Mouse (Mus musculus) lung, embryonic 15.5 days (tissue): Measurements from ENCODE around the gene Gm7697. TPM values are rescaled to one million over a fixed set of nuclear protein-coding genes. Genes with fewer than 3 reads are reported as not detected.
"Not testable (repeated sequence)": the region's sequence is repeated elsewhere in the genome, so short reads cannot be mapped to it uniquely, and the experiment has no call there.

Source experiments
- ATAC-seq: fragments of 200-750 bp; cut with Nextera tagmentation; 2 replicates; pipeline ENCODE4 v1.8.0; 2017; ENCODE audit warnings: moderate number of reproducible peaks, borderline replicate concordance; ENCODE audit not compliant: low FRiP score, low TSS enrichment; ENCODE audit errors: extremely low read depth
- H3K27ac ChIP-seq: fragments of 300-500 bp; sonication (generic); 2 replicates; pipeline ENCODE4 v1.5.1; 2015; ENCODE audit warnings: moderate library complexity, mild to moderate bottlenecking, inconsistent platforms
- H3K27me3 ChIP-seq: fragments of 300-500 bp; sonication (generic); 2 replicates; pipeline ENCODE4 v1.6.1; 2015; ENCODE audit warnings: inconsistent platforms
- H3K36me3 ChIP-seq: fragments of 300-500 bp; sonication (generic); 2 replicates; pipeline ENCODE4 v1.6.1; 2015; ENCODE audit warnings: inconsistent platforms
- H3K4me1 ChIP-seq: fragments of 300-500 bp; sonication (generic); 2 replicates; pipeline ENCODE4 v1.6.1; 2015; ENCODE audit warnings: inconsistent platforms
- H3K4me2 ChIP-seq: fragments of 300-500 bp; sonication (generic); 2 replicates; pipeline ENCODE4 v1.6.1; 2015; ENCODE audit warnings: inconsistent platforms, mild to moderate bottlenecking, moderate library complexity
- H3K4me3 ChIP-seq: fragments of 300-500 bp; sonication (generic); 2 replicates; pipeline ENCODE4 v1.5.1; 2015; ENCODE audit warnings: mild to moderate bottlenecking, inconsistent platforms
- H3K9ac ChIP-seq: fragments of 300-500 bp; sonication (generic); 2 replicates; pipeline ENCODE4 v1.6.1; 2015; ENCODE audit warnings: inconsistent platforms
- H3K9me3 ChIP-seq: fragments of 300-500 bp; sonication (generic); 2 replicates; pipeline ENCODE4 v1.6.1; 2016; ENCODE audit warnings: inconsistent platforms
- WGBS: fragments of 180-500 bp; shearing (Covaris S2); methylation state at CpG from one replicate; pipeline ENCODE4 v1.1.7; 2015; 5-methylcytosine and 5-hydroxymethylcytosine counted together
- polyA plus RNA-seq: library from polyadenylated mRNA; unstranded; fragments of >200 nt; fragmentation: Nextera tagmentation; extraction: Ambion mirVana; gene quantifications from 2 replicates; pipeline ENCODE4 v1.2.1, GENCODE M21; 2015

Gene Gm7697
- not detected in 2 replicates for polyA plus RNA-seq

GRCm38 (mm10) chr8:69522876-69523275, at the start of gene Gm7697:
Gene Gm7697 (minus strand): TSS chr8:69522976.
- H3K4me1 ChIP-seq, H3K9me3 ChIP-seq, H3K27ac ChIP-seq, H3K36me3 ChIP-seq, H3K27me3 ChIP-seq, H3K4me3 ChIP-seq, H3K4me2 ChIP-seq, H3K9ac ChIP-seq, ATAC-seq: not testable (repeated sequence)
- WGBS = 80% methylated on average over 2 of the region's 3 CpGs

DNA sequence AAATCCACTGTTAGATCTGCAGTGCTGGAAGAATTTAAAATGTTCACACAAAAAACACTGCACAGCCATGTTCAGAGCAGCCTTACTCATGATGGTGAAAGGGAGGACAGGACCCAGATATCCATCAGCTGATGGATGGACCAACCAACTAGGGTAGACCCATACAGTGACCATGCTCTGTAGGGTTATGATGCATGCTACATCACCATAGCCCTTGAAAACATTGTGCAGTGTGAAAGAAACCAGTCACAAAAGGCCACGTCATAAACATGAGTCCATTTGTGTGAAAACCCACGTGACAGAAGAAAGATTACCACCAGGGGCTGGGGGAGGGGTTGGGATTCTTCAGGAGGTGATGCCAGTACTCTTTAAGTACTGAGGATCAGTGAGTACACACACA, 28.5 kb upstream of the Gm7697 start:
- not testable (repeated sequence) for H3K27ac ChIP-seq, H3K4me2 ChIP-seq, ATAC-seq, H3K27me3 ChIP-seq, H3K9ac ChIP-seq, H3K4me1 ChIP-seq, H3K4me3 ChIP-seq, H3K9me3 ChIP-seq, H3K36me3 ChIP-seq
- WGBS = 47% methylated on average over 2 of the region's 2 CpGs

DNA sequence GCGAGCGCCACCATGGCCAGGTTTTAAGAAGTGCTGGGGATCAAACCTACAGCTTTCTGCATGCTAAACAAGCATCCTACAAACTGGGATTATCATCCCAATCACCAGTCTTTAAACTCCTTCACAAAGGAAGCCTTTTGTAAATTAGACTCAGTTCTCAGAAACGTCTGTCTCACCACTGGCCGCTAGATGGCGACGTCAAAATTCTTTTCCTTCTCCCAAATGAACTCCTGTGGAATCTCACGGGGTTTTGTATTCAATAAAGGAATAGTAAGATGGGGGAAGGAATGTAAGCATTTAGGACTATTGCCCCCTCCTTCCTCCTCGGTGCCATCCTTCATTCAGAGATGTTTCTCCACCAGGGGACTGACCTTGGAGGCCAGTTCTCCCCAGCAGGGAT, 26.8 kb upstream of the Gm7697 start:
- not testable (repeated sequence) for H3K4me3 ChIP-seq, H3K27me3 ChIP-seq, H3K9me3 ChIP-seq, H3K36me3 ChIP-seq, H3K4me1 ChIP-seq, H3K4me2 ChIP-seq, ATAC-seq, H3K9ac ChIP-seq, H3K27ac ChIP-seq
- 13% methylated on average over 8 of the region's 8 CpGs for WGBS

GRCm38 (mm10) chr8:69548114-69548513, 25.3 kb upstream of the Gm7697 start:
- not testable (repeated sequence) for H3K4me1 ChIP-seq, H3K36me3 ChIP-seq, H3K27ac ChIP-seq, H3K9ac ChIP-seq, H3K9me3 ChIP-seq, ATAC-seq, H3K4me2 ChIP-seq, H3K27me3 ChIP-seq, H3K4me3 ChIP-seq
- WGBS = 96% methylated on average over 3 of the region's 3 CpGs

DNA sequence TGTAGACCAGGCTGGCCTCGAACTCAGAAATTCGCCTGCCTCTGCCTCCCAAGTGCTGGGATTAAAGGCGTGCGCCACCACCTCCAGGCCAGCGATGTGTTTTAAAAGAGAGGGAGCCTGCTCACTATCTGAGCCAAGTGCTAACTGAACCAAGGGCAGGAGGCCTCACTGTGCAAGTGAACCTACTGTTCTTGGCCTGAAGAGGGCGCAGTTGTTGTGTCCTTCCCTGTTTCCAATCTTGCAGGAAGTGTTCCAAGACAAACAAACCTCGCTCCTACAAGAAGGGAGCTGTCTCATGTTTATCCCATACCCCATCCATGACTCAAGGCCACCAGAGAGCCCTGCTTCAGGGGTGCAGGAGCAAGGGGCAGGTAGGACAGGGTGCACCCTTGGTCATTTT, 24.4 kb upstream of the Gm7697 start:
- not testable (repeated sequence) for H3K9ac ChIP-seq, H3K4me2 ChIP-seq, H3K4me3 ChIP-seq, H3K36me3 ChIP-seq, H3K9me3 ChIP-seq, H3K27me3 ChIP-seq, ATAC-seq, H3K27ac ChIP-seq, H3K4me1 ChIP-seq
- 65% methylated on average over 7 of the region's 7 CpGs for WGBS

DNA sequence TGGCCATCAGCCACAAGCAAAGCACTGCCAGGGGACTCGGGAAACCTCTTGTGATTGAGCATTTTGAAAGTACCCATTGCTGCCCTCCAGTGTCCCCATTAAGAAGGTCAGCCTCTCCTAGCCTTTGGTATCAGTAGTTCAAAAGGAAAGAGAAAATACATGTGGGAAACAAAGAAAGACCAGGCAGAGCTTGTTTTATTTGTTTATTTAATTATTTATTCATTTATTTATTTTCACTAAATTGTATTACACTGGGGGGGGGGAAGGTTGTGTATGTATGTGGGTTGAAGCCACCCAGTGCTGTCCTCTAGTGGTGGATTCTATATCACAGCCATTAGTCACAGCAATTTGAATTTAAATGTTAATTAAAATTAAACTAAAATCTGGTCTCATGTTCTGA, 22.2 kb upstream of the Gm7697 start:
- H3K27ac ChIP-seq, ATAC-seq, H3K27me3 ChIP-seq, H3K36me3 ChIP-seq, H3K9me3 ChIP-seq, H3K4me1 ChIP-seq, H3K9ac ChIP-seq, H3K4me3 ChIP-seq, H3K4me2 ChIP-seq: not testable (repeated sequence)
- 27% methylated on average over 1 of the region's 1 CpGs for WGBS

GRCm38 (mm10) chr8:69544511-69544910, 21.7 kb upstream of the Gm7697 start:
- not testable (repeated sequence) for H3K4me3 ChIP-seq, ATAC-seq, H3K36me3 ChIP-seq, H3K9me3 ChIP-seq, H3K4me2 ChIP-seq, H3K4me1 ChIP-seq, H3K27me3 ChIP-seq, H3K9ac ChIP-seq, H3K27ac ChIP-seq
- 68% methylated on average over 13 of the region's 13 CpGs for WGBS

- 87% methylated on average over 6 of the region's 6 CpGs for WGBS
- H3K27me3 ChIP-seq, H3K4me1 ChIP-seq, H3K36me3 ChIP-seq, H3K4me3 ChIP-seq, H3K4me2 ChIP-seq, H3K27ac ChIP-seq, H3K9ac ChIP-seq, H3K9me3 ChIP-seq: not testable (repeated sequence)
- ATAC-seq = peak; percentile 70
Measured at GRCm38 (mm10) chr8:69543984-69544383, 21.2 kb upstream of the Gm7697 start.

- H3K4me2 ChIP-seq, H3K27ac ChIP-seq, H3K9me3 ChIP-seq, H3K4me1 ChIP-seq, H3K9ac ChIP-seq, ATAC-seq, H3K27me3 ChIP-seq, H3K4me3 ChIP-seq, H3K36me3 ChIP-seq: not testable (repeated sequence)
- WGBS = 72% methylated on average over 7 of the region's 7 CpGs
Measured at GRCm38 (mm10) chr8:69540764-69541163, 18.0 kb upstream of the Gm7697 start.

DNA sequence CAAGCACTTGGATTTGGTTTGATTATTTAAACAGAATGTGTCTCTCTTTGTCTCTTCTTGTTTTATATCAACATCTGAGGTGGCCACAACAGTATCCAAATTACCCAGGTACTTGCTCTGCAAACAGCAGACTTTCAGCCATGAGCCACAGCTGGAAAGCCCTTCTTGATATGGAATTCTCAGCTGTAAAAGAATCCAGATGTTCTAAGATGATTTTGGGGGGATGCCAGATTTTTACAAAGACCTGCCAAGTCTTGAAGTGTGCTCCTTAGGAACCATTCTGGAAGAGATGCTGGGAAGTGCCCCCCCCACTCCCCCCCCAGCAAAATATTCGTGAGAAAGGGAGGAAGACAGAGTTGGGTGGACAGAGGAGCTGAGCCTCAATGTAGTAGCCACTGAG, 17.6 kb upstream of the Gm7697 start:
- not testable (repeated sequence) for H3K4me2 ChIP-seq, H3K9me3 ChIP-seq, H3K27me3 ChIP-seq, H3K9ac ChIP-seq, ATAC-seq, H3K4me3 ChIP-seq, H3K4me1 ChIP-seq, H3K27ac ChIP-seq, H3K36me3 ChIP-seq
- 41% methylated on average over 1 of the region's 1 CpGs for WGBS

- H3K27me3 ChIP-seq, H3K4me2 ChIP-seq, H3K9ac ChIP-seq, H3K9me3 ChIP-seq, ATAC-seq, H3K27ac ChIP-seq, H3K36me3 ChIP-seq, H3K4me1 ChIP-seq, H3K4me3 ChIP-seq: not testable (repeated sequence)
- WGBS = 87% methylated on average over 3 of the region's 3 CpGs
Measured at GRCm38 (mm10) chr8:69474946-69475345, 47.8 kb downstream of the Gm7697 start.

- H3K9ac ChIP-seq, H3K9me3 ChIP-seq, H3K4me1 ChIP-seq, H3K27me3 ChIP-seq, ATAC-seq, H3K36me3 ChIP-seq, H3K4me3 ChIP-seq, H3K4me2 ChIP-seq, H3K27ac ChIP-seq: not testable (repeated sequence)
- 70% methylated on average over 1 of the region's 3 CpGs for WGBS
Measured at GRCm38 (mm10) chr8:69453465-69453864, 69.3 kb downstream of the Gm7697 start, which contains the start of gene Gm9495. Gene Gm9495 (minus strand): TSS chr8:69453565.
